Mouse (Mus musculus) ES-Bruce4 (cell line): Measurements from ENCODE around the gene Mgll.

Source experiments
- CTCF ChIP-seq: IDR thresholded peaks from one replicate; pipeline ENCODE4 v1.8.1; 2011; ENCODE audit warnings: low read depth, low read length
- EP300 ChIP-seq: IDR thresholded peaks from 2 replicates; pipeline ENCODE4 v1.6.1; 2011; ENCODE audit warnings: low read depth, low read length; ENCODE audit not compliant: insufficient read depth
- POLR2A ChIP-seq: IDR thresholded peaks from one replicate; pipeline ENCODE4 v1.8.1; 2011; ENCODE audit warnings: low read length; ENCODE audit not compliant: insufficient read depth

- no peak for TF ChIP-seq CTCF
- TF ChIP-seq POLR2A: no peak
- no peak for TF ChIP-seq EP300
These were observed 12.1 kb downstream of the Mgll start for GRCm38 (mm10) chr6:88736337-88736736.
